Comparison of ENCODE assay signal across 30 mouse cellular contexts in genomic region chr5:115070457-115070856, GRCm38 (mm10). TPM values are rescaled to one million over a fixed set of nuclear protein-coding genes. Genes with fewer than 3 reads are reported as not detected.
DNase-seq lines count a peak whose midpoint lies in the region; ATAC-seq and TF ChIP-seq lines count a peak whose summit lies in the region.
"Had no signal": no experiment of that assay in that cellular context is flagged by ENCODE, and none has a peak within 500 bp of the region (broad histone marks: within the 10 kb centered on the region; RNA-seq: fewer than 3 reads in every experiment).

No protein-coding gene starts in this region.

- WGBS in heart, embryonic 10.5 days = 91% methylated on average over 2 of the region's 2 CpGs
- 68% methylated on average over 2 of the region's 2 CpGs for WGBS in liver, embryonic 14.5 days (ENCODE audit: insufficient replicate concordance)

- peak overlapping the region; percentile 76 for H3K4me2 ChIP-seq in liver, embryonic 14.5 days (ENCODE audit: low read depth)
- H3K4me2 ChIP-seq: embryonic facial prominence, embryonic 12.5 days; forebrain, embryonic 13.5 days; hindbrain, embryonic 14.5 days; limb, embryonic 12.5 days; lung, embryonic 15.5 days; midbrain, embryonic 15.5 days; neural tube, embryonic 13.5 days had no signal

- peaks cover 10% of the 10 kb centered on the region for H3K36me3 ChIP-seq in heart, embryonic 10.5 days
- peaks cover 50% of the 10 kb centered on the region for H3K36me3 ChIP-seq in megakaryocyte, embryonic 14.5 days (replicated peaks; ENCODE audit: low read length)
- H3K36me3 ChIP-seq in liver, embryonic 14.5 days (replicated peaks; ENCODE audit: control insufficient read depth, insufficient read depth, low read depth) = peaks cover 9% of the 10 kb centered on the region
- H3K36me3 ChIP-seq: midbrain, embryonic 15.5 days had no signal

- H3K9ac ChIP-seq in liver, embryonic 14.5 days (replicated peaks) = peak overlapping the region; percentile 34
- H3K9ac ChIP-seq: embryonic facial prominence, embryonic 12.5 days; forebrain, embryonic 13.5 days; heart, embryonic 13.5 days; hindbrain, embryonic 14.5 days; limb, embryonic 12.5 days; lung, embryonic 15.5 days; midbrain, embryonic 15.5 days; neural tube, embryonic 13.5 days had no signal

- DNase-seq in heart, embryonic 10.5 days (ENCODE audit: low spot score) = no peak
- no peak for DNase-seq in heart, adult 9 months (ENCODE audit: low spot score in 2 of 2)
- DNase-seq in liver, embryonic 14.5 days (ENCODE audit: low read depth in 3 of 3, low spot score in 3 of 3) = no peak
- no peak for DNase-seq in thymus, adult 18-20 months
- no peak for DNase-seq in thymus, postnatal 4 days
- DNase-seq: adrenal gland, postnatal 25 days; cerebellum, adult 11-12 months; cerebellum, postnatal 14 days; gastrocnemius, adult 2 months; heart, postnatal 36 days; kidney, postnatal 25 days; layer of hippocampus, postnatal 36 days; lung, postnatal 36 days; retina, postnatal 1 day; right cerebral cortex, postnatal 25 days; thymus, postnatal 25 days had no signal

- H3K4me3 ChIP-seq in heart, embryonic 10.5 days = no peak overlapping the region
- peak overlapping the region; percentile 38 for H3K4me3 ChIP-seq in megakaryocyte, embryonic 14.5 days (replicated peaks)
- no peak overlapping the region for H3K4me3 ChIP-seq in liver, embryonic 14.5 days (ENCODE audit: insufficient read depth in 1 of 2, low read depth in 2 of 2, low read length in 2 of 2)
- H3K4me3 ChIP-seq: embryonic facial prominence, embryonic 12.5 days; forebrain, embryonic 13.5 days; gastrocnemius, adult 2 months; heart, embryonic 13.5 days; limb, embryonic 12.5 days; lung, embryonic 15.5 days; midbrain, embryonic 15.5 days; neural tube, embryonic 13.5 days had no signal

- no peak for ATAC-seq in megakaryocyte, adult 5-6 weeks (ENCODE audit: poor library complexity, severe bottlenecking)
- ATAC-seq in liver, embryonic 14.5 days (ENCODE audit: insufficient read depth) = peak; percentile 42; the same call in 1 of the 2 replicates
- ATAC-seq: forebrain, embryonic 13.5 days; inflammation-experienced regulatory T-cells, adult 6 months; midbrain, embryonic 15.5 days had no signal

- H3K27me3 ChIP-seq in heart, embryonic 10.5 days (ENCODE audit: insufficient read depth, poor library complexity, severe bottlenecking) = no peaks in the 10 kb centered on the region
- H3K27me3 ChIP-seq in megakaryocyte, embryonic 14.5 days (replicated peaks) = no peaks in the 10 kb centered on the region
- no peaks in the 10 kb centered on the region for H3K27me3 ChIP-seq in liver, embryonic 14.5 days (ENCODE audit: control insufficient read depth, insufficient read depth, low read length)
- H3K27me3 ChIP-seq: embryonic facial prominence, embryonic 12.5 days; forebrain, embryonic 13.5 days; heart, embryonic 13.5 days; limb, embryonic 12.5 days; lung, embryonic 15.5 days; midbrain, embryonic 15.5 days; neural tube, embryonic 13.5 days had no signal

- no peak for TF ChIP-seq EP300 in liver, embryonic 14.5 days (IDR thresholded peaks at IDR 0.05; ENCODE audit: low read depth)

- no peaks in the 10 kb centered on the region for H3K9me3 ChIP-seq in heart, embryonic 10.5 days
- no peaks in the 10 kb centered on the region for H3K9me3 ChIP-seq in megakaryocyte, embryonic 14.5 days
- H3K9me3 ChIP-seq in liver, embryonic 14.5 days (ENCODE audit: control insufficient read depth, low read length) = no peaks in the 10 kb centered on the region
- H3K9me3 ChIP-seq: embryonic facial prominence, embryonic 12.5 days; forebrain, embryonic 13.5 days; heart, embryonic 13.5 days; limb, embryonic 12.5 days; lung, embryonic 15.5 days; midbrain, embryonic 15.5 days; neural tube, embryonic 13.5 days had no signal

- 0 out of 2 replicates have a peak overlapping the region, but pooled peaks have one; percentile 22 for H3K27ac ChIP-seq in heart, embryonic 10.5 days
- H3K27ac ChIP-seq in liver, embryonic 14.5 days = peak overlapping the region; percentile 95
- H3K27ac ChIP-seq: forebrain, embryonic 13.5 days; gastrocnemius, adult 2 months; hindbrain, embryonic 14.5 days; midbrain, embryonic 15.5 days; neural tube, embryonic 13.5 days had no signal

- H3K4me1 ChIP-seq in heart, embryonic 10.5 days = peaks cover 55% of the 10 kb centered on the region
- H3K4me1 ChIP-seq in megakaryocyte, embryonic 14.5 days = peaks cover 93% of the 10 kb centered on the region
- H3K4me1 ChIP-seq in liver, embryonic 14.5 days (replicated peaks; ENCODE audit: control insufficient read depth in 2 of 2, insufficient read depth in 2 of 2, low read length in 1 of 2) = peaks cover 84 to 85% of the 10 kb centered on the region in 2 experiments

- TF ChIP-seq CTCF in liver, embryonic 14.5 days (IDR thresholded peaks at IDR 0.05; ENCODE audit: low read depth) = no peak

RNA-seq across cellular contexts. Expression of gene Gm10401, which starts 27.6 kb away (rescaled TPM):
- polyA plus RNA-seq in heart, embryonic 10.5 days (2016; fragmentation: Nextera tagmentation; extraction: Ambion mirVana) = 13.7 and 15.7 TPM in 2 replicates
- not detected in 2 replicates for polyA plus RNA-seq in megakaryocyte, embryonic 14.5 days (2012; ENCODE audit: insufficient read depth, low replicate concordance)
- not detected in 2 replicates for total RNA-seq in megakaryocyte, adult 5-6 weeks (2015)
- not detected in 2 replicates for total RNA-seq in megakaryocyte, adult 5-6 weeks (2017)
- 0.07 TPM in 1 of 2 replicates, not detected in the other for polyA plus RNA-seq in liver, embryonic 14.5 days (2012; rRNA removed)
- 11.9 and 14.0 TPM in 2 replicates for polyA plus RNA-seq in liver, embryonic 14.5 days (2014; fragmentation: Nextera tagmentation; extraction: Ambion mirVana)
- total RNA-seq: adrenal gland, postnatal 25 days; gastrocnemius, adult 2 months; heart, postnatal 36 days; layer of hippocampus, adult 8-10 months; layer of hippocampus, postnatal 36 days; left cerebral cortex, postnatal 10 days had no signal
- polyA plus RNA-seq: spleen, adult 2 months had no signal

RNA-seq across cellular contexts. Expression of gene Acads, which starts 48.7 kb away (rescaled TPM):
- polyA plus RNA-seq in heart, embryonic 10.5 days (2016; fragmentation: Nextera tagmentation; extraction: Ambion mirVana) = 107 and 138 TPM in 2 replicates
- 34.8 and 43.5 TPM in 2 replicates for polyA plus RNA-seq in megakaryocyte, embryonic 14.5 days (2012; ENCODE audit: insufficient read depth, low replicate concordance)
- total RNA-seq in megakaryocyte, adult 5-6 weeks (2015) = 13.5 and 15.2 TPM in 2 replicates
- total RNA-seq in megakaryocyte, adult 5-6 weeks (2017) = 13.0 and 17.4 TPM in 2 replicates
- polyA plus RNA-seq in liver, embryonic 14.5 days (2012; rRNA removed) = 26.0 and 26.4 TPM in 2 replicates
- polyA plus RNA-seq in liver, embryonic 14.5 days (2014; fragmentation: Nextera tagmentation; extraction: Ambion mirVana) = 21.2 and 22.9 TPM in 2 replicates

RNA-seq across cellular contexts. Expression of gene Sppl3, which starts 59.5 kb away (rescaled TPM):
- 6.9 and 11.5 TPM in 2 replicates for polyA plus RNA-seq in heart, embryonic 10.5 days (2016; fragmentation: Nextera tagmentation; extraction: Ambion mirVana)
- polyA plus RNA-seq in megakaryocyte, embryonic 14.5 days (2012; ENCODE audit: insufficient read depth, low replicate concordance) = 8.1 and 18.2 TPM in 2 replicates
- total RNA-seq in megakaryocyte, adult 5-6 weeks (2015) = 33.1 and 33.6 TPM in 2 replicates
- total RNA-seq in megakaryocyte, adult 5-6 weeks (2017) = 22.8 and 24.6 TPM in 2 replicates
- 17.2 and 17.6 TPM in 2 replicates for polyA plus RNA-seq in liver, embryonic 14.5 days (2012; rRNA removed)
- 5.4 and 7.0 TPM in 2 replicates for polyA plus RNA-seq in liver, embryonic 14.5 days (2014; fragmentation: Nextera tagmentation; extraction: Ambion mirVana)
